Mouse (Mus musculus): Measurements from ENCODE around the gene Bcl9.

- TF ChIP-seq GATA1 (IDR thresholded peaks at IDR 0.05; ENCODE audit: low read length), result no peak
- TF ChIP-seq TAL1 (IDR thresholded peaks at IDR 0.05; ENCODE audit: low read length), result no peak
Measured at GRCm38 (mm10) chr3:97327809-97328208, 30.1 kb upstream of the Bcl9 start.

Data from erythroblast, embryonic 14.5 days (primary cell).